ENCODE assay signal across 11 mouse cellular contexts in genomic region chr8:111738867-111739266, GRCm38 (mm10). TPM values are rescaled to one million over a fixed set of nuclear protein-coding genes. Genes with fewer than 3 reads are reported as not detected.
DNase-seq lines count a peak whose midpoint lies in the region; ATAC-seq lines count a peak whose summit lies in the region.
"Had no signal": no experiment of that assay in that cellular context is flagged by ENCODE, and none has a peak within 500 bp of the region (broad histone marks: within the 10 kb centered on the region; RNA-seq: fewer than 3 reads in every experiment).

No protein-coding gene starts in this region.

- H3K36me3 ChIP-seq in hindbrain, embryonic 10.5 days: peaks cover 27% of the 10 kb centered on the region; the same call in 1 of the 2 replicates
- H3K36me3 ChIP-seq in hindbrain, embryonic 11.5 days (ENCODE audit: control insufficient read depth, insufficient read depth, low read length): no peaks in the 10 kb centered on the region
- 0 out of 2 replicates have a peak, but pooled peaks cover 3% of the 10 kb centered on the region for H3K36me3 ChIP-seq in embryonic facial prominence, embryonic 13.5 days

- no peaks in the 10 kb centered on the region for H3K9me3 ChIP-seq in hindbrain, embryonic 10.5 days
- H3K9me3 ChIP-seq in hindbrain, embryonic 11.5 days (ENCODE audit: control insufficient read depth, low read length): no peaks in the 10 kb centered on the region
- H3K9me3 ChIP-seq in embryonic facial prominence, embryonic 13.5 days: no peaks in the 10 kb centered on the region
- H3K9me3 ChIP-seq: limb, embryonic 15.5 days had no signal

- H3K9ac ChIP-seq in hindbrain, embryonic 11.5 days (ENCODE audit: low read depth, low read length): no peak overlapping the region
- peak overlapping the region; percentile 11; the same call in 1 of the 2 replicates for H3K9ac ChIP-seq in embryonic facial prominence, embryonic 13.5 days
- H3K9ac ChIP-seq: limb, embryonic 15.5 days had no signal

- ATAC-seq in hindbrain, embryonic 11.5 days (ENCODE audit: low FRiP score): no peak
- ATAC-seq in embryonic facial prominence, embryonic 13.5 days (ENCODE audit: insufficient number of reproducible peaks, insufficient read depth, low FRiP score, low TSS enrichment, low read depth): no peak

- no peak overlapping the region for H3K4me3 ChIP-seq in hindbrain, embryonic 10.5 days
- no peak overlapping the region for H3K4me3 ChIP-seq in hindbrain, embryonic 11.5 days (ENCODE audit: low read depth, low read length)
- no peak overlapping the region for H3K4me3 ChIP-seq in brown adipose tissue, adult 24 weeks (ENCODE audit: insufficient read depth, low read depth, low read length)
- H3K4me3 ChIP-seq in embryonic facial prominence, embryonic 13.5 days: no peak overlapping the region
- H3K4me3 ChIP-seq: erythroblast, embryonic 14.5 days; limb, embryonic 15.5 days had no signal

- H3K4me2 ChIP-seq in hindbrain, embryonic 11.5 days (replicated peaks; ENCODE audit: low read depth, low read length): no peak overlapping the region; the same call in 1 of the 2 replicates
- H3K4me2 ChIP-seq in embryonic facial prominence, embryonic 13.5 days: no peak overlapping the region
- H3K4me2 ChIP-seq: limb, embryonic 15.5 days had no signal

- WGBS in hindbrain, embryonic 10.5 days: 74% methylated on average over 6 of the region's 6 CpGs
- WGBS in hindbrain, embryonic 11.5 days: 76% methylated on average over 6 of the region's 6 CpGs
- 55% methylated on average over 6 of the region's 6 CpGs for WGBS in embryonic facial prominence, embryonic 13.5 days

- peaks cover 98% of the 10 kb centered on the region for H3K4me1 ChIP-seq in hindbrain, embryonic 10.5 days (replicated peaks)
- peaks cover 45% of the 10 kb centered on the region for H3K4me1 ChIP-seq in hindbrain, embryonic 11.5 days (replicated peaks; ENCODE audit: control insufficient read depth, insufficient read depth, low read length)
- H3K4me1 ChIP-seq in brown adipose tissue, adult 24 weeks (ENCODE audit: control insufficient read depth, insufficient read depth, insufficient read length, low read length): peaks cover 62% of the 10 kb centered on the region
- peaks cover 85% of the 10 kb centered on the region for H3K4me1 ChIP-seq in embryonic facial prominence, embryonic 13.5 days

- peak overlapping the region; percentile 46; the same call in 1 of the 2 replicates for H3K27ac ChIP-seq in hindbrain, embryonic 10.5 days
- no peak overlapping the region for H3K27ac ChIP-seq in hindbrain, embryonic 11.5 days (ENCODE audit: low read depth, low read length)
- H3K27ac ChIP-seq in brown adipose tissue, adult 24 weeks (replicated peaks; ENCODE audit: low read depth, low read length): peak overlapping the region; percentile 45; the same call in 1 of the 2 replicates
- no peak overlapping the region for H3K27ac ChIP-seq in embryonic facial prominence, embryonic 13.5 days
- H3K27ac ChIP-seq: limb, embryonic 15.5 days had no signal

- no peaks in the 10 kb centered on the region for H3K27me3 ChIP-seq in hindbrain, embryonic 10.5 days (ENCODE audit: insufficient read depth, poor library complexity, severe bottlenecking)
- no peaks in the 10 kb centered on the region for H3K27me3 ChIP-seq in hindbrain, embryonic 11.5 days (ENCODE audit: control insufficient read depth, insufficient read depth, low read length)
- H3K27me3 ChIP-seq in embryonic facial prominence, embryonic 13.5 days: no peaks in the 10 kb centered on the region
- H3K27me3 ChIP-seq: limb, embryonic 15.5 days had no signal

- DNase-seq in hindbrain, embryonic 10.5 days (ENCODE audit: low spot score): no peak
- DNase-seq in hindbrain, embryonic 11.5 days (ENCODE audit: low spot score): no peak
- DNase-seq in kidney, postnatal 14 days: peak; percentile 50
- no peak for DNase-seq in adrenal gland, adult 8-10 months
- no peak for DNase-seq in gastrocnemius, adult 8-10 months (ENCODE audit: low spot score in 2 of 2)

RNA-seq across cellular contexts. Expression of gene Bcar1, which starts 4.7 kb away (rescaled TPM):
- 61.6 and 63.9 TPM in 2 replicates for polyA plus RNA-seq in hindbrain, embryonic 10.5 days (2016; fragmentation: Nextera tagmentation; extraction: Ambion mirVana)
- 43.3 and 47.3 TPM in 2 replicates for polyA plus RNA-seq in hindbrain, embryonic 11.5 days (2014; fragmentation: Nextera tagmentation; extraction: Ambion mirVana)
- 6.5 and 8.7 TPM in 2 replicates for polyA plus RNA-seq in brown adipose tissue, adult 24 weeks (2012; ENCODE audit: insufficient read depth, insufficient read length, missing spikeins)
- 35.6 and 37.3 TPM in 2 replicates for polyA plus RNA-seq in embryonic facial prominence, embryonic 13.5 days (2015; fragmentation: Nextera tagmentation; extraction: Ambion mirVana)
- 100 to 1,000 TPM in 2 of 4 experiments, 10 to 100 TPM in 2; 86.1 to 150 (median 104) TPM for total RNA-seq in adrenal gland, adult 8-10 months (2022)
- 10 to 100 TPM; 10.7 to 11.1 (median 10.8) TPM for total RNA-seq in gastrocnemius, adult 8-10 months (2022)

RNA-seq across cellular contexts. Expression of gene Ctrb1, which starts 48.1 kb away (rescaled TPM):
- polyA plus RNA-seq in hindbrain, embryonic 10.5 days (2016; fragmentation: Nextera tagmentation; extraction: Ambion mirVana): not detected in 2 replicates
- not detected in 2 replicates for polyA plus RNA-seq in hindbrain, embryonic 11.5 days (2014; fragmentation: Nextera tagmentation; extraction: Ambion mirVana)
- polyA plus RNA-seq in brown adipose tissue, adult 24 weeks (2012; ENCODE audit: insufficient read depth, insufficient read length, missing spikeins): not detected in 2 replicates
- 1.2 TPM in 1 of 2 replicates, not detected in the other for polyA plus RNA-seq in embryonic facial prominence, embryonic 13.5 days (2015; fragmentation: Nextera tagmentation; extraction: Ambion mirVana)
- total RNA-seq in adrenal gland, adult 8-10 months (2022): not detected
- under 1 TPM in 1 of 4 experiments, not detected in 3; 0.35 TPM for total RNA-seq in gastrocnemius, adult 8-10 months (2022)
- total RNA-seq: layer of hippocampus, postnatal 10 days; megakaryocyte progenitor cell, adult 5-6 weeks had no signal
- polyA plus RNA-seq: erythroblast, embryonic 14.5 days had no signal

Comparison
In these comparisons a context has a peak if more than half of its experiments do, and no peak if none do; other contexts are left out.
1. H3K27ac ChIP-seq: peak in hindbrain, embryonic 10.5 days (single experiment) and brown adipose tissue, adult 24 weeks (single experiment); none in hindbrain, embryonic 11.5 days (single experiment) and embryonic facial prominence, embryonic 13.5 days (single experiment).